ENCODE assay signal across 14 mouse cellular contexts in the genomic region with DNA sequence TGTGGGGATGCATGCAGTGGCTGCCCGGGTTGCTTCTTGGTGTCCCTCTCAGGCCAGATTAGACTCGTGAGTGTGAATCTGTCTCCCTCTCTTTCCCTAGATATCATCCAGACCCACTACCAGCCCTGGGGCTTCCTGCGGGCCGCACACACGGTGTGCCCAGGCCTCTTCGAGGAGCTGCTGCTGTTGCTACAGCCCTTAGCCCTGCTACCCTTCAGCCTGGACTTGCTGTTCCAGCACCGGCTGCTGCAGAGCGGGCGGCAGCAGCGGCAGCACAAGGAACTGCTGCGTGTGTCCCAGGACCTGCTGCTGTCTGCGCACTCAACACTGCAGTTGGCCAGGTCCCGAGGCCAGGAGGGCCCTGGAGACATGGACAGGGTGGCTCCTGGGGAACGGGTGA. TPM values are rescaled to one million over a fixed set of nuclear protein-coding genes. Genes with fewer than 3 reads are reported as not detected.
A peak's percentile ranks its signal among the peaks of the same experiment; 100 is the strongest.
DNase-seq lines count a peak whose midpoint lies in the region; ATAC-seq lines count a peak whose summit lies in the region.
"Had no signal": no experiment of that assay in that cellular context is flagged by ENCODE, and none has a peak within 500 bp of the region (broad histone marks: within the 10 kb centered on the region; RNA-seq: fewer than 3 reads in every experiment).

No protein-coding gene starts in this region.

- DNase-seq in adrenal gland, postnatal 14 days = peak; percentile 39
- no peak for DNase-seq in adrenal gland, adult (ENCODE audit: inconsistent age in 2 of 2, low spot score in 1 of 2)
- DNase-seq in liver = no peak
- no peak for DNase-seq in forebrain, embryonic 14.5 days (ENCODE audit: low spot score)
- DNase-seq in frontal cortex, postnatal 25 days (ENCODE audit: low spot score in 2 of 2) = no peak
- DNase-seq in urinary bladder, postnatal 36 days (ENCODE audit: low spot score in 2 of 2) = no peak
- DNase-seq: adrenal gland, postnatal 25 days; cerebellum, postnatal 36 days; kidney, adult 11 months had no signal

- no peak for ATAC-seq in liver, embryonic 12.5 days
- no peak for ATAC-seq in forebrain, embryonic 14.5 days
- no peak for ATAC-seq in liver, embryonic 16.5 days (ENCODE audit: low read depth)

- 21% methylated on average over 14 of the region's 14 CpGs for WGBS in liver, embryonic 12.5 days (ENCODE audit: insufficient replicate concordance)
- 26% methylated on average over 14 of the region's 14 CpGs for WGBS in forebrain, embryonic 14.5 days
- 24% methylated on average over 14 of the region's 14 CpGs for WGBS in liver, embryonic 16.5 days (ENCODE audit: insufficient replicate concordance)

- H3K4me2 ChIP-seq in liver, embryonic 12.5 days = peak overlapping the region; percentile 56
- H3K4me2 ChIP-seq in forebrain, embryonic 14.5 days (ENCODE audit: low read length) = no peak overlapping the region
- peak overlapping the region; percentile 21 for H3K4me2 ChIP-seq in liver, embryonic 16.5 days (ENCODE audit: low read depth, low read length)

- no peak overlapping the region for H3K27ac ChIP-seq in liver, embryonic 12.5 days
- no peak overlapping the region for H3K27ac ChIP-seq in forebrain, embryonic 14.5 days (ENCODE audit: low read depth, low read length)
- no peak overlapping the region for H3K27ac ChIP-seq in liver, embryonic 16.5 days (ENCODE audit: low read length)

- peak overlapping the region; percentile 23; the same call in 1 of the 2 replicates for H3K9ac ChIP-seq in liver, embryonic 12.5 days
- 0 out of 2 replicates have a peak overlapping the region, but pooled peaks have one; percentile 25 for H3K9ac ChIP-seq in forebrain, embryonic 14.5 days (ENCODE audit: low read length)
- no peak overlapping the region for H3K9ac ChIP-seq in liver, embryonic 16.5 days (ENCODE audit: low read depth, low read length)

- H3K9me3 ChIP-seq in liver, embryonic 12.5 days (replicated peaks) = no peaks in the 10 kb centered on the region
- no peaks in the 10 kb centered on the region for H3K9me3 ChIP-seq in forebrain, embryonic 14.5 days (replicated peaks; ENCODE audit: control insufficient read depth, low read length)
- no peaks in the 10 kb centered on the region for H3K9me3 ChIP-seq in liver, embryonic 16.5 days (replicated peaks; ENCODE audit: control insufficient read depth, low read length)

- H3K36me3 ChIP-seq in liver, embryonic 12.5 days = peaks cover 3% of the 10 kb centered on the region; the same call in 1 of the 2 replicates
- peaks cover 59% of the 10 kb centered on the region for H3K36me3 ChIP-seq in forebrain, embryonic 14.5 days (ENCODE audit: control insufficient read depth, insufficient read depth, low read length)
- H3K36me3 ChIP-seq in liver, embryonic 16.5 days (ENCODE audit: control insufficient read depth, insufficient read depth) = no peaks in the 10 kb centered on the region

- H3K4me3 ChIP-seq in liver, embryonic 12.5 days = peak overlapping the region; percentile 24
- H3K4me3 ChIP-seq in forebrain, embryonic 14.5 days (ENCODE audit: low read depth, low read length) = no peak overlapping the region
- no peak overlapping the region; the same call in 1 of the 2 replicates for H3K4me3 ChIP-seq in liver, embryonic 16.5 days (ENCODE audit: low read depth, low read length)
- H3K4me3 ChIP-seq: myocyte had no signal

- peaks cover 11% of the 10 kb centered on the region for H3K4me1 ChIP-seq in liver, embryonic 12.5 days
- no peaks in the 10 kb centered on the region; the same call in 1 of the 2 replicates for H3K4me1 ChIP-seq in forebrain, embryonic 14.5 days (ENCODE audit: control insufficient read depth, insufficient read depth, low read length)
- no peaks in the 10 kb centered on the region for H3K4me1 ChIP-seq in liver, embryonic 16.5 days (ENCODE audit: control insufficient read depth, low read depth, low read length)

- H3K27me3 ChIP-seq in liver, embryonic 12.5 days (replicated peaks) = peaks cover 89% of the 10 kb centered on the region
- peaks cover 45% of the 10 kb centered on the region for H3K27me3 ChIP-seq in forebrain, embryonic 14.5 days (replicated peaks; ENCODE audit: control insufficient read depth, insufficient read depth, low read length)
- peaks cover 49% of the 10 kb centered on the region for H3K27me3 ChIP-seq in liver, embryonic 16.5 days (ENCODE audit: control insufficient read depth, insufficient read depth, low read depth, low read length)

RNA-seq across cellular contexts. Expression of gene Fam166b, which starts 3.7 kb away (rescaled TPM):
- total RNA-seq in adrenal gland, postnatal 14 days (2021) = not detected in 2 replicates
- not detected in 2 replicates for polyA plus RNA-seq in liver, embryonic 12.5 days (2016; fragmentation: Nextera tagmentation; extraction: Ambion mirVana)
- 0.29 and 0.73 TPM in 2 replicates for polyA plus RNA-seq in forebrain, embryonic 14.5 days (2014; fragmentation: Nextera tagmentation; extraction: Ambion mirVana)
- polyA plus RNA-seq in liver, embryonic 16.5 days (2015; fragmentation: Nextera tagmentation; extraction: Ambion mirVana) = not detected in 2 replicates
- total RNA-seq: adrenal gland, postnatal 25 days; gastrocnemius, postnatal 25 days had no signal

RNA-seq across cellular contexts. Expression of gene Tesk1, which starts 16.5 kb away (rescaled TPM):
- 53.9 and 59.0 TPM in 2 replicates for total RNA-seq in adrenal gland, postnatal 14 days (2021)
- 2.8 and 3.2 TPM in 2 replicates for polyA plus RNA-seq in liver, embryonic 12.5 days (2016; fragmentation: Nextera tagmentation; extraction: Ambion mirVana)
- 10.2 and 12.1 TPM in 2 replicates for polyA plus RNA-seq in forebrain, embryonic 14.5 days (2014; fragmentation: Nextera tagmentation; extraction: Ambion mirVana)
- polyA plus RNA-seq in liver, embryonic 16.5 days (2015; fragmentation: Nextera tagmentation; extraction: Ambion mirVana) = 0.15 TPM in 2 replicates

RNA-seq across cellular contexts. Expression of gene Cd72, which starts 29.2 kb away (rescaled TPM):
- 2.7 and 12.7 TPM in 2 replicates for total RNA-seq in adrenal gland, postnatal 14 days (2021)
- 1.1 TPM in 2 replicates for polyA plus RNA-seq in liver, embryonic 12.5 days (2016; fragmentation: Nextera tagmentation; extraction: Ambion mirVana)
- 6.7 and 8.8 TPM in 2 replicates for polyA plus RNA-seq in forebrain, embryonic 14.5 days (2014; fragmentation: Nextera tagmentation; extraction: Ambion mirVana)
- polyA plus RNA-seq in liver, embryonic 16.5 days (2015; fragmentation: Nextera tagmentation; extraction: Ambion mirVana) = 1.6 and 1.7 TPM in 2 replicates
- total RNA-seq: gastrocnemius, postnatal 25 days had no signal

RNA-seq across cellular contexts. Expression of gene Rusc2, which starts 43.4 kb away (rescaled TPM):
- total RNA-seq in adrenal gland, postnatal 14 days (2021) = 34.8 and 38.6 TPM in 2 replicates
- polyA plus RNA-seq in liver, embryonic 12.5 days (2016; fragmentation: Nextera tagmentation; extraction: Ambion mirVana) = 1.7 and 1.9 TPM in 2 replicates
- polyA plus RNA-seq in forebrain, embryonic 14.5 days (2014; fragmentation: Nextera tagmentation; extraction: Ambion mirVana) = 47.8 and 58.4 TPM in 2 replicates
- polyA plus RNA-seq in liver, embryonic 16.5 days (2015; fragmentation: Nextera tagmentation; extraction: Ambion mirVana) = 2.0 and 2.9 TPM in 2 replicates

RNA-seq across cellular contexts. Expression of gene Sit1, which starts 58.3 kb away (rescaled TPM):
- 0.59 and 1.3 TPM in 2 replicates for total RNA-seq in adrenal gland, postnatal 14 days (2021)
- not detected in 2 replicates for polyA plus RNA-seq in liver, embryonic 12.5 days (2016; fragmentation: Nextera tagmentation; extraction: Ambion mirVana)
- not detected in 2 replicates for polyA plus RNA-seq in forebrain, embryonic 14.5 days (2014; fragmentation: Nextera tagmentation; extraction: Ambion mirVana)
- polyA plus RNA-seq in liver, embryonic 16.5 days (2015; fragmentation: Nextera tagmentation; extraction: Ambion mirVana) = 0.21 and 0.27 TPM in 2 replicates
- total RNA-seq: gastrocnemius, postnatal 25 days; left cerebral cortex, postnatal 25 days had no signal
- polyA plus RNA-seq: myocyte had no signal
